Mouse (Mus musculus) Muller cell, postnatal 12 days (primary cell): ENCODE results near the gene Npas3.

Experiments
- DNase-seq: peaks from one replicate; pipeline ENCODE4 v3.0.0-alpha.2; 2015; ENCODE audit errors: inconsistent ontology term

Gene Npas3

DNA sequence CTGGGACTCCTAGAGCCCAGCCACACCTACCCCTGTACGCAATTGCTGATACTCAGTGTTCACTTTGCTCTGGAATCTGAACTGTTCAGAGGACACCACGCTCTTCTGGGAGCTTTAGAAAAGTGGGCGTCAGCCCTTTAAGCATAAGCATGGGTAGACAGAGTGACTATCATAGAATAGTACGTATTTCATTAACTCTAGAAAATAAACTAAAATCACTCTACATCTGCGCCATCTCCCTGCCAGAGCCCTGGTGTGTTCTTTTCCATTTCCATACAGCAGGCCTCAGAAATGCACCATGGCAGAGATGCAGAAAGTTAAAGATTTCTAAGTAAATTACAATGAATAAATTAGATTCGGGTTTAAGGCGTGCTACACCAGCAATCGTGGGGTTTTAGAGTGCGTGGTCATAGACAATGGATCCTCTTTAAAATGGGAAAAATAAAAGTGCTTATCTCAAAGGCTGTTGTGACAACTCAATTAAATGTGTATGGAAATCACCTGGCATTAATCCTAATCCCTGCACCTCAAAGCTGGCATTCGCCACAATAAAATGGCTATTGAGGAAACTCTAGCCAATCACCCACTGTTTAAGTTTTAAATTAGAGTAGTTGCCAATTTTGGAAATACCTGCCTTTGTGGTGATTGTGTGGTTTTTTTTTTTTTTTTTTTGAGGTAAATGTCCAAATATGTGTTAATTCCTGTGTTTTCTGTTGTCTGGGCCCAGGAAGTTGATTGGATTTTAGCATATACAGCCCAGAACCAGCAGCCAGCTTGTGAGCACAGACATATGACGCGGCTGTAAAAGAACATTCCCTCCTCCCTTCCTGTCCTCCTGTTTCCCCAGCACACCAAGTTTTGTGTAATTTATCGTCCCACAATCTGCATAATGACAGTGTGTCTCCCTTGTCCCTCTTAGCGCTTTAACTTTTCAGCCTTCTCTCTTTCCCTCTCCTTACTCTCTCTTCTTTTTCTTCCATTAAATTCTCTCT is 737.7 kb downstream of the Npas3 start:
- DNase-seq: no peak

DNA sequence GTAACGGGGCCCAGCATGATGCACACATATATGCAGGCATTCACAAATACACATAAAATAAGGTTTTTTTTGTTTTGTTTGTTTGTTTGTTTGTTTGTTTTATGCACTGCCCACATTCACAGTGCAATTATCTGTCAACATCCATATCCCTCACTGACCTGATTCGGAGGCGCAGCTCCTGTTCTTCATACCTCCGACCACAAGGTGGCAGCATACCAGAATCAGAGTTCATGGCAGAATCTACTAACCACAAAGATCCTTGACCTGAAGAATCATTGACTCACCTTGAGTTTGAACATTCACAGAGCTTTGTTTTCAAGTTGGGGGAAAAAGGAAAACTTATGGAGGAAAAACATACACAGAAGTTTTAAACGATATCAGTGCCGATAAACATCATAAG is 743.9 kb downstream of the Npas3 start:
- no peak for DNase-seq

DNA sequence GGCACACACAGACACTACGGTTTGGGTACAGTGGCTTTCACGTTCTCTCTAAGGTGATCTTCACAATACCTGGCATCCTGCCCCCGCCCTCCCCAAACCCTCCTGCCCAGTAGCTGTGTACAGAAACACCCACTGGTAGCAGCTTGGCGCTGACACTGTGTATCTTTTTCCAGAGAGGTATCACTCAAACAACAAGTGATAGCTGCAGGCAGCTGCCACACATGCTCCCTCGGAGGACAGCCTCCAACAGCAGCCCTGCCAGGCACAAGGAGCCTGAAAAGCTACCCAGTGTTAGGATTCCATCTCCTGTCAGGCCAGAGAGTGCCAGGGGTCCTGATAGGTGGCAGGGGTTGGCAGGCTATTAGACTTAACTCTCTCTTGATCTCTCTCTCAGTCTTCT is 747.2 kb downstream of the Npas3 start:
- DNase-seq: no peak

DNA sequence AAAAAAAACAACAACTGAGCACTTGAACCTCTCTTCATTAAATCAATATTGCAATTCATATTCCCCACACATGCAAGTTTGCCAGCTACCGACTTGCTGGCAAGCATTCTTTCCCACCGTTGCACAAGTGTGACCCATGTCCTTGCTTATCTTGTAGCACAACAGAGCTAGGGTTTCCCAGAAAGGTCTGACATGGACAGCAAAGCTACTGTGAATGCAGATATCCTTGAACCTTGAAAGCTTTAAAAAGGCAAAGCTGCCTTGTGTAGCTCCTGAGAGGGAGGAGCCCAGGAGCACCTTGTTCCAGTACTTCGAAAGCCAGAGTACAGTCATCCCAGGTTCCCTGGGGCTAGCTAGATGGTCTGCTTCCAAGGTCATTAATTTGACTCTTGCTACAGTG is 748.7 kb downstream of the Npas3 start:
- no peak for DNase-seq

DNA sequence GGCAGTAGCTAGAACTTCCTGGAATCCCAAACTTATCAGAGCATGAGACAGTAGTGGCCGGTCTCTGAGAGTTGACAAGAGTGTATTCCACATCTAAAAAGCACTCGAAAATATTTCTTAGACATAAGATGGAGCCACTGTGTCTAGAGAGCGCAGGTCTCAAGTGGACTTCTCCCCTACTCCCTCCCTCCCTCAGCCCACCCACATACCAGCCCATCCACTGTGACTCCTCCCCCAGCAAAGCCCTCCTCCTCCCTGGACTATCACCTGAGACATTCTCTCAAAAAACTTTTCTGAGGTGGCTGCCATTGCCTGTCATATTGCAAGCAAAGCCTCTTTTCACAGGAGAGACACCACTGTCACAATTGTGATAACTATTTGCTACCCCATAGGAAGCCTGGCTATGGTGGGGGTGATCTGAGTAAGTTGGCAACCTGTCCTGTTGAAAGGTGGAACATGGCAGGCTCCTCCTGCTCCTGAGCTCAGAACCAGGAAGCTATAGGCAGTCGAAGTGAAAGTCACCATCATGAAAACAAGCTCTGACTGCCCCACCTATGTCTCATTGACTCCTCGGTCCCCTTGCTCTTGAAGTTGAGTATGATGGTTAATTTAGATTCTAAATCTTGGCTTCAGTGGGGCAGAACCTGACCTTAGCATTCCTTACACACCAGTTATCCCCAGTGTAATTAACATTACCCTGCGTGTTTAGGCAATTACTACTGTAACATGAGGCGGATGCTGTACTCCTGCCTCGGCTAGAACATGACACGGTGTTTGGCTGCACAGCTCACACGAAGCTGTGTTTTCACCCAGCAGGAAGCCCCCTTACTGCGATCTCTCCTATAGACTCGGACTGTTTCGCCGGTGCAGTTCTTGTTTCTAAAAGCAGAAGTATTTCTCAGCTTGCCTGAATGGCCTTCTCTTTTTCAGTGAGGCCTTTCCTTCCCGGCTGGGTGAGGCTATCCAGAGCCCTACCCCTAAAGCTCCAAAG is 751.5 kb downstream of the Npas3 start:
- no peak for DNase-seq

- no peak for DNase-seq
These were observed 754.0 kb downstream of the Npas3 start for GRCm38 (mm10) chr12:54002496-54002895.

DNA sequence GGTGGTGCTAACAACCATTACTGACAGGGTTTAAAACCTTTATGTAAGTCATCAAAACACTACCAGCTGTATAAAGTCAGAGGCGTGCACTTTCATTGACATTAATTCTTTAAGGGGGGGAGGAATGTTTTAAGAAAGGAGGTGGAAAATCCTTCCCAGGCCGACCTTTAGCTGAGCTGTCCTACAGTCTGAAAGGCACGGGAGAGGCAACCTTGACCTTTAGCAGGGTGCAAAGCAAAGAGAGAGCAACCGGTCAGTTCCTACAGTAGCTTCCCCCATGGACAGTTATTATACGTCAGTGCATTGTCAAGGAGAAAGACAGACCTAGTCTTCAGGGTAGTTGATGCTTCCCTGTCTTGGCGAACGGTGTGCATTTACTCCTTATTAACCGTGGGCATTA is 756.1 kb downstream of the Npas3 start:
- DNase-seq: no peak

DNA sequence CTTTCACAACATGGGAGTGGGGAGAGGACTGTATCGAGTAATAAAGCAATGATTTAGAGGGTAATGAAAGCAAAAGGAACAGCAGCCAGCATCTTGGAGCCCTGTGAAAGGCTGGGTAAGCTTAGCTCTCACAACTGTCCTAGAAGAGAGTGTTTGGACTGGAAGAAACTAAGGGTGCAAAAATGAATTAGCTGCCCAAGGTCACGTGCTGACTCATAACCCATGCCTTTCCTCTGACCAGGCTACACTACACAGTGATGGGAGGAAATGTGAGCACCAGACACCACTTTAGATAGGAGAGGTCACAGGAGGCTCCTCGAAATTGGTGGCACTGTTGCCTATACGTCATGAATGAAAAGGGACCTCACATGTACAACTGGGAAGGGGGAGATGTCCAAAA is 757.1 kb downstream of the Npas3 start:
- peak; percentile 32 for DNase-seq

DNA sequence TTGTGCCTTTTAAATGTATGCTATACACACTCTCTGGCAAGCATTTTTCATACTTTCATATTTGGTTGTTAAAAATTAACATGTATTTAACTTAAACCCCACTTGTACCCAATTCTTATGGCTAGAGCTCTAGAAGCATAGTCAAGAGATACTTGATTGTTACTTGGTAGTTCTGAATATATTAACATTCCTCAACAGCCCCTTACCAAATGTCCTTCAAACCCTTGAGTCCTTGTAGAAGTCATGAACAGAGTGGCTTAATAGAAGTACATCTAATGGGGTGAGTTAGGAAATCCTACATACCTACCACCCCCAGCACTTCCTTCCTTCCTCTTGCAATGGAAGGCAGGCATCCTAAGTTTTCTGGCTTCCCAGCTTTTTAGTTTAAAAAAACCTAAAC is 766.8 kb downstream of the Npas3 start:
- DNase-seq: no peak

DNA sequence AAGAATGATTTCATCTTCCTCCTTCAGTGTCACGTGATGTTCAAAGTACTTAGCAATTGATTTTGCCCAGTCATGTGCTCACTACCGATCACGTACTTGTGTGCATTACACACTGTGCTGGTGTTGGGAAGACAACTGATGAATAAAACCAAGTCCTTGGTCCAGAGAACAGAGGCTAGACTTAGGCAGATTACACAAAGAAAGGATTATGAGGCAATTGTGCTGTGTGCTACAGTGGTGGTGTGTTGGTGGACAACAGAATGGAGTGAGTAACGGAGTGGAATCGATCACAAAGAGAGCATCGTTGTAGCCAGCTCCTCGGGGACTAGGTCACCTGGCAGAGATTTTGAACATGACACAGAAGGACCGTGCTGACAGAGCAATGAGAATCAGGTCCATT is 769.5 kb downstream of the Npas3 start:
- DNase-seq: no peak

GRCm38 (mm10) chr12:54019979-54020378 is 771.5 kb downstream of the Npas3 start:
- no peak for DNase-seq

GRCm38 (mm10) chr12:54034666-54035346 is 786.3 kb downstream of the Npas3 start:
- no peak for DNase-seq

DNA sequence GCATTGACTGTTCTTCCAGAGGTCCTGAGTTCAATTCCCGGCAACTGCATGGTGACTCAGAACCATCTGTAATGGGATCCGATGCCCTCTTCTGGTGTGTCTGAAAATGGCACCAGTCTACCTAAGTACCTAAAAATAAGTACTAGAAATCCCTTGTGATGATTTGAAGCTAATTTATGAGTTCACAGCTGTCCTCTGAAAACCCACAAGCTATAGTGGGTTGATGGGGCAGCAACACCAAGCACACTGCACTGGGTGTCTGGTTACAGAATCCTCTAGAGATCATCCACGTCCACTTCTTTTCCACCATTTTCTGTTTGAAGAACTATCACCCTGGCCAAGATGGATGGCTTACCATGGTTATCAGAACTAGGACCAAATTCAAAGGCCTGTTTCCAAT is 789.1 kb downstream of the Npas3 start:
- no peak for DNase-seq

- no peak for DNase-seq
These were observed 794.6 kb downstream of the Npas3 start for GRCm38 (mm10) chr12:54042996-54043544.

DNA sequence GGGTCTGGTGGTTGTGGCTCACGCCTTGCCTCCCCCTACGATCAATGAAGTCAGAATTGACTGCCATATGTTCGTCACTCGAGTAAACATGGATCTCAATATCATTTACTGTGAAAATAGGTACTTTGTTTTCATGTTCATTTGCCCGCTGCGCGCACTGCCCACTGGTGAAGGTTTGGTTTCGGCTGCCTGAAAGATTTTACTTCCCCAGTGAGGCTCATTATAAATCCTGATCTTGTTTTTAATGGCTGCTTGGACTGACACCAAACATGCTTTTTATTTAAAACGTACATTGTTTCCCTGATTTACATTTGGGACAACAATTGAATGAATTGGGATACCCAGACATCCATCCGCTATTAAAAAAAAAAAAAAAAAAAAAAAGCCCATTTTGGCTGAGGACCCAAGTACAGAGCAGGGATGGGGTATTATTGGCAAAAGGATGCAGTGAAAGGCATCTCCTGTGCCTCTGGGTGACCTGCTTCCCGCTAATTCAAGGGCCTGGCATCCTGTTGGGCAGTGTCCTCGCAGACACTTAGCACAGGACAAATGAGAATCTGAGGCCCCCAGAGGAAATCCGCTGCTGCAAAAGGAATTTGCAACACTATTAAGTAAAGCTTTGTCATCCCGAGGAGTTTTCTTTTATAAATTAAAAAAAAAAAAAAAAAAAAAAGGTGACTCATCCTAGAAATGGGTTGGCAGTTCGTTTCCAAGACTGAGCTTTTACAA is 796.3 kb downstream of the Npas3 start:
- peak; percentile 51 for DNase-seq

DNA sequence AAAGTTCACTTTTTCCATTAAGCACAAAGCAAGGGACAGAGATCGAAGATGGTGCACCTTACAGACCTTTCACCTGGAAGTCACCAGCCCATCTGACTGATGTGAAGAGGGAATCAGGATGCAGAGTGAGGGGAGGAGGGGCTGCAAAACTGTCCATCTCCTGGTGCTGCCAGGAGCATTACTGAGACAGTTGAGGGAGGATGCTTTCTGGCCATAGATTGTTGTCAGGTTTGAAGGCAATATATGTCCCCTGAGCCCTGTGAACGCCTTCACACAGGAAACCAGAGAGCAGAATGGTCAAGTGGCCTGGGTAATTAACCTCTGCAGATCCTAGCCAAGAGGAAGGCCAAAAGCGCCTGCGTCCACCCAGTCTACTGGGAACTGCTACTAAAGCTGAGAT is 796.9 kb downstream of the Npas3 start:
- DNase-seq: no peak

DNA sequence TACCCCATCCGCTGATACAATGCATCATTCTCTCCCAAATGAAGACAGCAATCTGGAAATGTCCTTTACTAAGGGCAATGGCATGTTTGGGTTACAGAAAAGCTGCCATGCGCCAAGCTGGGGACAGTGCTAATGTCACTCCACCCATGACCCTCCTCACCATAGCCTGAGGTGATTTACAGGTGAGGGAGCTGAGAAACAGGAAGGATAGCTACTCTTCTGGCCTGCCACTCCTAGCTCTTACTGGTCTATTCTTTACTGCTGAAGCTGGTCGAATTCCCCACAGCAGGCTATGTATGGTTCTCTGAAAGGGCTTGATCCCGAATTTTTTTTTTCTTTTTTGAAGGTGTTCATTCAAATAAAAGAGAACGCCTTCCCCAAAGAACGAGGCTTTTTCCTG is 798.3 kb downstream of the Npas3 start:
- DNase-seq: no peak

GRCm38 (mm10) chr12:54048126-54048525 is 799.6 kb downstream of the Npas3 start:
- DNase-seq: no peak

DNA sequence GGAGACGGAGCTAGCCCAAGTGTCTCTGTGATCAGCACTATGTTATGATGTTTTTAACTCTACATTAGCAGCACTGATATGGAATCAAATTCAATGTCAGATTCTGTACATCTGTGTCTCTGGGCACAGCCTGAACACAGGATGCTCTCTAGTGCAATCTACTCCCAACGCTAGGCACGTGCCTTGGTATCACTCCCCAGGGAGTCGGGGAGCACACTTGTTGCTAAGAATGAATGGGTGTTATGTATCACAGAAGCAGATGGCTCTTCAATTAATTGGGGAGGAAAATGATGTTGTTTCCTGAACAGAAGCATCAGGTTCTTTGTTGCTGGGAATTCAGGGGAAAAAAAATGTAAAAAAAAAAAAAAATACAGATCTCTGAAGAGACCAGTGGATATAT is 801.4 kb downstream of the Npas3 start:
- no peak for DNase-seq

DNA sequence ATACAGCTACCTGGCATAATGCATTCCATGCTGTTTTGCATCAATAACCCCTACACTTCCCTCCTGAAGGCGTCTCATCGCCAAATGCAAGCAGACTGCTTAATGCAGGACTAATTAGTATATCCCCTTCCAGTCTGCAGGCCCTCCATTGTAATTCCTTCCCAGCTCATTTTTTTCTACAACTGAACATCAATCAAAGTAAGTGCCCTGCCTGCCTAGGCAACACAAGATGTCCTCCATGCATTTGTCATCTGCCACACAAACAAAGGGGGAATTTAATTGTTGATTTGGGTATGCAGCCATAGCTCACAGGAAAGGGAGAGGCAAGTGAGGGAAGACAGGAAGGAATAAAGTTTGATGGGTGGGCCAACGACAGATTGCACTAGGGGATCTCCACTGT is 804.5 kb downstream of the Npas3 start:
- no peak for DNase-seq

DNA sequence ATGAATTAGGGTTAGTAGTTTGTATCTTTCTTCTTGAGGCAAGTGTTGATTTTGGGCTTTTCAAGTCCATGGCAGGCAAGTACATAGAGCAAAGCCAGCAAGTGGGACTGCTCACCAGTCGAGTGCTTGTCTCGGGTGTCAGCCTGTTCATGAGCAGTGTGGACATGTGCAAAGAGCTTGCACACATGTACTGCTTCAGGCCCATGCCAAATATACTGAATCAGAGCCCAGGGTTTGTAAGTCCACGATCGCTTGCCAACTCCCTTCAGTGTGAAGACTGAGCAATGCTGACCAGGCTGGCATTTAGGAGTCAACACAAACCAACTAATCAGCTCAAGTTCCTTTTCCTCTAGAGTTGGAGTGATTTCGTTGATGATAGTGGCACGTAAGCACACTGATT is 805.1 kb downstream of the Npas3 start:
- DNase-seq: no peak
